Mouse (Mus musculus): ENCODE data around the gene Ppp1r37.

The Ppp1r37 gene

DNA sequence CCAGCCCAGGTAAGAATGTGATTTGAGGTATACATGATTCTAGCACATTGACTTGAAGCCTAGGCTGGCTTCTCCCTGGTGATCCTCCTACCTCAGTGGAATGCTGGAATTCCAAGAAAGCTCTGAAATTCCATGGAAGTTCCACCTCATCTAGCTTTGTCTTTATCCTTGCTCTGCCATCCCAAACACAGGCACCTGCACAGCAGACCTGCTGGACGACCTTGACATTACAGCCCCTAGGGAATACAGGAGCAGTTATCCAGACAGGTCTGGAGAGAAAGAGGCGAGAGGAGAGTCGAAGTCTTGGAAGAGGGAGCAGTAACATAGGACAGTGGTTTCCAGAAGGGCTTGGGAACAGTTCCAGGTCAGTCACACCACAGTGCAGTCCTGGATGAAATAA, 6.8 kb upstream of the Ppp1r37 start:
- DNase-seq = no peak

DNA sequence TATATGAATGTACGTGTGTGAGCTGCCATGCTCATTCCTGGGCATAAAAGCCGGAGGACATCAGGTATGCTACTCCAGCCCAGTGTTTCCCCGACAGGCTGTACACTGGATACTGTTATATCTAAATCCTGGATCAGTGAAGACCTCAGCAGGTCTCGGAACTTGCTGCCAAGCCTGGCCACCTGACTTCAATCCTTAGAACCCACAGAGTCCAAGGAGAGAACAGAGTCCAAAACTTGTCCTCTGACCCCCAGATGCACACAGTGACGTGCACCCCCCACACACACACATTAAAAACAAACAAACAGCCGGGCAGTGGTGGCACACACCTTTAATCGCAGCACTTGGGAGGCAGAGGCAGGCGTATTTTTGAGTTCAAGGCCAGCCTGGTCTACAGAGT, 4.5 kb upstream of the Ppp1r37 start:
- DNase-seq = no peak

DNA sequence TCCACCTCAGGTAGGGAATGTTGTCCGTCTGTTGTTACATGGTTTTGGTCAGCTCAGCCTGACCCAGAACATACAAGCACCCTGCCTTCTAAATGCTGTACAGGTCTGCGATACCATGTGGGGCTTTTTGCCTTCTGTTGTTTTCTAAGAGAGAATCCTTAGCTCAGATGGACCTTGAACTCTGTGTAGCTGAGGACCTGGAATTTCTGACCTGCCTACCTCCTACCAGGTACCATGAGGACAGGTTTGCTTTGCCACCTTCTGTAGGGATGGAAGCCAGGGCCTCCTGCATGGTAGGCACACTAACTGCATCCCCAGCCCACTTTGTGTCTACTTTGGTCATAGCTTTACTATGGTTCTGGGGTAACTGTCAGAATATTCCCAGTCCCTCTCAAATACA, 2.9 kb upstream of the Ppp1r37 start:
- no peak for DNase-seq

DNA sequence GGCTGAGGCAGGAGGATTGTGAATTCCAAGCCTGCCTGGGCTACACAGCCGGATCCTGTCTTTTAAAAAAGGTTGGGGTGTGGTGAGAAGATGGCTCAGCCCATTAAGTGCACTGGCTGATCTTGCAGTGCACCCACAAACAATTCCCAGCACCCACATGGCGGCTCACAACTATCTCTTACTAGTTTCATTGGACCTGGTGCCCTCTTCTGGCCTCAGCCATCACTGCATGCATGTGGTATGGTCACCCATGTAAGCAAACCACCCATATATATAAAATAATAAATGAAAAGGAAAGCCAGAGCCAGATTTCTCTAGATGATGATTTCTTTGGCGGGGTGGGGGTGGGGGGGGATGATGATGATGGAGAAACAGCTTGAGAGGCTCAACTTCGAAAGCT, 1.6 kb upstream of the Ppp1r37 start:
- DNase-seq = peak; percentile 20

DNA sequence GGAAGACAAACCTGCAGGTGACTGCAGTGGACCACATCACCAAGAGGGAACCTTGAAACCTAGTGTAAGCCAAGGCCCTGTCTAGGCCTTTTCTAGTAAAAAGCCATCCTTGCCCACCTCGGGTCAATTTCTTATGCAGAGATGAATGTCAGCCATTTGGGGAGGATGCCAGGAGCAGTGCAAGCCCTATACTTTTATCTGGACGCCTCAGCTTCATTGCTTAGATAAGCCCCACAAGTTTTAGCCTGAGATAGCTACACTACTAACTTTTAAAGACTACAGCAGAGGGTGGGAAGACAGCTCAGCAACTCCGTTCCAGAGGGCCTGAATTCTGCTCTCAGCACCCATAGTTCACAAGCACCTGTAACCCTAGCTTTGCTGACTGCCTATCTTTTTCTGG, 1.0 kb upstream of the Ppp1r37 start:
- DNase-seq = no peak

DNA sequence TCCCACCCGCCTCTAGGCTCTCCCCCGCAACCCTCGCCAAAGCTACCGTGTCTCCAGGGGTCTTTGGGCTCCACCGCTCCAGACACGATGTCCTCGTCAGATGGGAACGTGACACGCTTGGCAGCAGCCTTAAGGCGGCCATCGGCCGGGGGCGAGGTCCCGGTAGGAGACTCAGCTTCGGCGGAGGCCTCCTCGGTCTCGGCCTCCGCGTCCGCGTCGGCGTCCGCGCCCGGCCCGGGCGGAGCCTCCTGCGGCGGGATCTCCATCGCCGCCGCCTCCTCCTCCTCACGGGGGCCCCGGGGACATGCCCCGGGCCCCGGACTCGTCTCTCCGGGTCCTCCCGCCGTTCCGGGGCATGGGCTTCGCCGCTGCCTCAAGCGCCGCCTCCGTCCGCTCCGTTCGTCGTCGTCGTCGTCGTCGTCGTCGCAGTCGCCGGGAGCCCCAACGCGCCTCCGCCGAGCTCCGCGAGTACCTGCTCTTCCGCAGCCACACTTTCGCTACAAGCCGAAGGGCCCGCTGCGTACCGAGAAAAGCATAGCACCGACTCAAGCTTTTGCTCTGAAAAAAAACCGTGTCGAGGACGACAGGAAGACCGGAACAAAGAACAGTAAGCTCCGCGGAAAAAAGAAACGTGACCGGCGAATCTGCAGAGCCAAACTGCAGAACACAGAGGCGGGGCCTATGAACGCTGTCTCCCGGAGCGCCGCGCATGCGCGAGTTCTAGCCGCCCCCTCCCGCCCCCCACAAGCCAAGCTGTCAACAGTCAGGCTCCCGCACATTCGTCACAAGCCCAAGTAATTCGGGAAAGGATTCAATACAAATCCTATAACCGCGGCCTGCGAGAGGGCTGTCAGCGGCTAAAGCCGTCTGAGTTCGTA, 872 bp downstream of the Ppp1r37 start:
- peak; percentile 93 for DNase-seq

DNA sequence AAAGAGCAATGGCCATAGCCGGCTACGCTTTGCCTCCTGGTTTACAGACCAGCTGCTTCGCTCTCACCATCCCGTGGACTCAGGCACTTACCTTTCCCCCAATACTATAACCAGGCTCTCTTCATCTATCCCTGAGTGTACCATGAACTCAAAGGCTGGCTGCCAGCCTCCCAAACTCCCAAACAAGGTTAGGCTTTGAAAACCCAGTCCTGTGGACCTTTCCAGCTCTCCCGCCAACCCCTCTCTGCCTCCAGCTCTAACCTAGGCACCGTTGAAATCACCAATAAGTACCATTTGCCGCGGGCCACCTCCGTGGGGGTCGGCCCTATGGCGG, 1.5 kb downstream of the Ppp1r37 start:
- no peak for DNase-seq

DNA sequence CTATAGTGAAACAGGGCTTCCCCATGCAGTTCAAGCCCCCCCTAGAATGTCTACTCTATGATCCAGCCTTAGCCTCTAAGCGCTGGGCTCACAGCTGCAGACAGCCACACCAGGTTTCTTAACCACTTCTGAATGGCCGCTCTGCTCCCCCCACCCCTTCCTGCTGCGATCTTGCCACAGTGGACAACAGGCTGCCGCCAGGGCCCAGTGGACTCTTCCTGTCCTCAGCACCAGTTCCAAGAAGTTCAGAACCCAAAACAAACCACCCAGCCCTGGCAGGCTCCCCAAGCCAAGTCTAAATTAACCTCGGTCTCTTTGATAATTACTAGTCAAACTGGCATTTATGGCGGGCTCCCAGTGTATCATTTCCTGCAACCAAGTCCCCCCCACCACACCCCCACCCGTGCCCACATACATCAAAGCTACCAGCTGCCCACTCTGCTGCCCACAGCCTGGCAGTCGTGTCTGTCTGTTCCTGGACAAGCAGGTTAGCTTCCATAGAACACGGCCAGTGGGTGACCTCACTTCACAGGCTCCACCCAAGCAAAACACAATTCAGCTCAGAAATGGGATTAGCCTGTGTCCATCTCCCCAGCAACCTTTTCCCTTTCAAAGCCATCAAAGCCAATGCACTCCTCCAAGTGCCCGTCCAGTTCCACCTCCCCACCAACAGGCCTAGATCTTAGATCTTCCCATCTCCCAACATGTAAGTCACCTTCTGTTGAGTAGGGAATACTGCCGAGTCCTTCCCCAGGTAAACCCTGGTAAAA, 2.2 kb downstream of the Ppp1r37 start:
- DNase-seq = no peak

DNA sequence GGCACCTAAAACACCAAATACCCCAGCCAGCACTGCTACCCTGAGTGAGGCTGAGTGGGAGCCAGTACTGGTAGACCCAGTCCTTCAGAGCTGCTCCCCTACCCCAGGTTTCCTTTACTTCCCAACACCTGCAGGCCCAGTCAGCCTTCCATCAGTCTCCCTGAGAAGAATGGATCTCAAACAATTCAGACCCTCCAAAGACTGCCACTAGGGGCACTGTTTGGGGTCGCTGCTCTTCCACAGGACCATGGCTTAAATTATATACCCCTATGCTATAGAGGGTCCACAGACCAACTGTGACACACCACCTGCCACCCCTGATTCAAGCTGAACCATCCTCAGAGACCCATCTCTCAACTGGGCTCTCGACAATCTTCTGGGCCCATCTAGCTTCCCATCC, 3.9 kb downstream of the Ppp1r37 start:
- peak; percentile 49 for DNase-seq

DNA sequence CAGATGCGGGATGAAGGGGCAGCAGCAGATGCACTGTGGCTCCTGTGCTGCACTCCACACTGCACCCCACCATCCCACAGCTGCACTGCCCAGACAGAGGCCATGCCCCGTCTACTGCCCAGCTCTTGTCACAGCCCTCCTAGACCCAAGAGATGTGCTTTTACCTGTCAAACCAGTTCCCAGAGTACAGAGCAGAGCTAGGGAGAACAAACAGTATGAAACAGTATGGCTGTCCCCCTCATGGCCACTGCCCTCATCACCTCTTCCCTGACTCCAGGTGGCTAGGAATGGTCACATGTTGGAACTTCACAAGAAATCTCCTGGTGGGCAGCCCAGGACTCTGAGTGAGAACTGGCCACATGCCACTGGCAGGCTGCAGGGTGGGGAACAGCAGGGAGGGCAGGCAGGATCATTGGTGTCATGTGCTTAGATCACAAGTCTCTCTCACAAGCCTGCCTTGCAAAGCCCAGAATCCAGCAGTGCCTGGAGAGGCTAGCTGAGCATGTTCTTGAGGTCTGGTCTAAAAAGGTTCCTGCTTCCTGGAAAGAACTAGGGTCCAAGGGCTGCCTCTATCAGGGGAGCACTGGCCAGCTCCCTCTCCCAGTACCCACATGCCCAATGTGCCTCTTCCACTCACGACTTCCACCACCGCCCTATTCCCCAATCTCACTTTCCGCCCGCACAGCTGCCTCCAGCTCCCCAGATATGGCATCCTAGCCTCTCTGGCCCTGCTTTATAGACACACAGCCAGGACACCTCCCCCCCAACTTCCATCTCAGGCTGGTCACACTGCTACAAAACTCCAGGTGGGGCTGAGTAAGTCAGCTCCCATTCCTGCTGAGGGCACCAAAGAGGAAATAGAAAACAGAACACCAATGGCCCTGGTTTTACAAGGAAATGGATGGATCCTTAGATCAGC, 4.6 kb downstream of the Ppp1r37 start:
- DNase-seq = no peak

DNA sequence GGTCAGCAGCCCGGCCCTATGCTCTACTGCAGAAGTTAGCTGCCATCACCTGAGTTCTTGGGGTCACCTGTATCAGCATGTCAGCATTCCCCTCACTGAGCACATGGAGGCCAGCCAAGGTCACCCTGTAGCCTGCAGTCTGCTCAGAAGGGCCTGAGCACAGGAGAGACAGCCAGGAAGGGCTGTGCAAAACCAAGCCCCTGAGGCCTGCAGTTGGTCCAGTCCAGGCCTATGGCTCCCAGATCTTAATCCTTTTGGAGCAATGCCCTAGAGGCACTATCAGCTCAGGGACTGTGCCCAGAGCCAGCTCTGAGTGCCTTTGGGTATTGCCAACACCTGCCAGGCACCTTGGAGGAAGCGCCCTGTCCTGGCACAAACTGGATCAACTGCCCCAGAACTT, 5.8 kb downstream of the Ppp1r37 start:
- no peak for DNase-seq

DNA sequence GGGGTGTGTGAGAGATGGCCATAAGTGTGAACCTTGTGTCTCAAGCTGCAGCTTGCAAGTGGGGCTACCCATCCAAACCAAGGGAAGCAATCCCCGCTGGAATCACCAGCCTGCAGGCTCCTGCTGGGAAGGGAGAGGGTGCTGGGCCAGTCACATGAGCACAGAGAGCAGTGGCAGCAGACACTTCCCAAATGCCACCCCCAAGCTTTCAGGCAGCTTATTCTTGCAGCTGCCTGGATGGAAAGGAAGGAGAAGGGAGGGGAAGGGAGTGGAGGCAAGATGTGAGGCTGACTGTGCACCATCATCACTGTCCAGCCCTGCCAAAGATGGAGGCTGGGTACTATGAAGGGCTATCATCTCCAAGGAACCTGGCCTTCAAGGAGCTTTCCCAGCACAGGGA, 8.7 kb downstream of the Ppp1r37 start:
- no peak for DNase-seq

DNA sequence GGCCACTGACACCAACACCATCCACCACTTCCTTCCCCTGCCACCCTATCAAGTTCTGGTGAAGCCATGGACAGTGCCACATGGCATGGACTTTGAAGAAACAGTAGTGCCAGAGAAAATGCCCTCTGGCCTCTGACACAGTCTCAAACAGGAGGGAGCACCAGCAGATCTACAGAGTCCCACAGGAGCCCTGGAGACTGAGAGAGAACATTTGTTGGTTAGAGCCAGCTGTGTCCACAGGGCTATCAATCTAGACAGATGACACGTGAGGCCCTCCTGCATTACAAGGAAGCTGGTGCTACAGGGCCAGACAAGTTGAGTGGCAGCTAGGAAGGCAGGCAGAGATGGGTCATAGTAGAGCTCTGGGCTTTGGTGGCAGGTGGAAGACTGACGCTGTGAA, 10.4 kb downstream of the Ppp1r37 start:
- no peak for DNase-seq

DNA sequence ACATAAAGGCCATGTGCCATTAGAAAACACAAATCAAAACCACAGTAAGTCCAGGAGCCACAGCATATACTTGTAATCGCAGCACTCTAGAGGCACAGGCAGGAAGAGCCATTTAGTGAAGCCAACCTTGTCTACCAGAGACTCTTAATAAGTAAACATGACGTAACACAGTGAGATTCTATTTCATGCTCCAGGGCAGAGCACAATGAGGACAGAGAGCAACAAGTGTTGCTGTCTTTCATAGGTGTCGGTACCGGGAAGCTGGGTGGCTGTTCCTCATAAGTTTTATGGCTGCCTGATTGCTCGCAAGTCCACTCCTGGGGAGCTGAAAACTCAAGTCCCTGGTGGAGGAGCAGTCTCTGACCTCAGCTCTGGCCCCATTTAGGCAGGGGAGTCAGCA, 11.2 kb downstream of the Ppp1r37 start:
- DNase-seq = no peak

DNA sequence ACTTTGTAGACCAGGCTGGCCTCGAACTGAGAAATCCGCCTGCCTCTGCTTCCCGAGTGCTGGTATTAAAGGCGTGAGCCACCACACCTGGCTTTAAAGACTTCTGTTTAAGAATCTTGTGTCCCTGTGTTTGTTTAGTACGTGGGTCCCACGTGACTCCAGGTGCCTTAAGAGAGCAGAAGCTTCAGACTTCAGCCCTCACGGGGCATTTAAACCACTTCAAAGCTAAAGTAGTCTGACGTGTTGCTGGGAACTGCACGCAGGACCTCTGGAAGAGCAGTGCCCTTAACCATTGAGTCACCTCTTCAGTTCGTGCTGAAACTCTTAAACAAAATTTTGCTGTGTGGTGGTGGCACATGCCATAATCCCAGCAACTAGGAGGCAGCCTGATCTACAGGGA, 13.5 kb downstream of the Ppp1r37 start:
- no peak for DNase-seq

DNA sequence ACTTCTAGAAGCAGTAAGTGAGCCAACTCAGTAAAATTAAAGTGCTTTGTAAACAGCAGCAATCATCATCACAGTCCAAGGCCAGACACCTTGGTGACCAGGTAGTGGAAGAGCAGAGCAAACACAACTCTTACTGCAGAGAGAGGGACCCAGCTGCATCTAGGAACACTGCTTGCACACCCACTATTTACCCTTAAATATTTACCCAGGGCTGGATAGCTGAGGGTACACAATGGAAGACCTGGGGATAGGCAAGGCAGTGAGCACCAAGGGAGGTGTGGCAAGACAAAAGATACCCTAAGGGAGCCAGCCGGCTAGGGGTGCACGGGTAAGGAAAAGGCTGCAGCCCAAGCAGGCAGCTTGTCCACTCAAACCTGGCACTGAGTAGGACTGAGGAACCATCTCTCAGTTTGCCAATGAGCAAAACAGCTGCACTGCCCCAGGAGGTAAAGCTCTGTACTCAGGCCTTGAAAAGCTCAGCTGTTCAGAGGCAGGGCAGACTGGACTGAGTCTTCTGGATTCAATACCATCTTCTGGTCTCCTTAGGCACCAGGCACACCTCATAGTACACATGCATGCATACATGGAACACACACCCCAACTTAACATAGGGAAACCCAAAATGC, 15.4 kb downstream of the Ppp1r37 start:
- DNase-seq = no peak

DNA sequence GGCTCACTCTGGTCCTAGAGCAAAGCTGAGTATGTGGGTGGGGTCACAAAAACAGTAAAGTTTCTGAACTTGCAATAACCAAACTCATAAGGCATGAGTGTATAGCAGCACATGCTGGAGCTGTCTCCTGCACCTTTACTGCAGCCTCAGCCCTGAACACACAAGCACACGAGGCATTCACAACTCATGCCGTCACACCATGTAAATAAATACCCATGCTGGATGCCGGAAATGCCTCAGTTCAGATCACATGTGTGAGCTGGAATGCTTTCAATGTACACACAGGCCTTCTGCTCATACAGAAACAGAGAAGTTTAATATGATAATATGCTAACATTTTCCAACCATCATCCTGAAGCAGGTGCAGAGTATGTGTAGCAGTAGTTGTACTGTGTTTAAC, 16.9 kb downstream of the Ppp1r37 start:
- no peak for DNase-seq

DNA sequence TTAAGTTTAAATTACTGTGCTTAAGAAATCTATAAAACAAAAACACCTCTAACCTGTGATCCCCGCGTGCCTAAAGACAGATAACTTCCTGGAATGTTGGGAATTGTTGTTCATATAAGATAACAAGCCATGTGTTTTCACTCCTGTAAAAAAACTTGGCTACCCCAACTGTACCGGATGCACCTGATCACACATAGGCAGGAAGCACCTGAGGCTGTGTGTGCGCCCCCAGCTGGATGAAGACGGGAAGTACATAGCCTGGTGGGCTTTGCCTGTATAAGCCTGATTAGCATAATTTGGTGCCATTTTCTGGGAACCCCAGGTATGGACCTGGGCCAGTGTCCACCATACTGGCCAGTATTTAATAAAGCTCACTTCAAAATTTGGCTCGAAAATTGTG, 19.3 kb downstream of the Ppp1r37 start:
- peak; percentile 77 for DNase-seq

DNA sequence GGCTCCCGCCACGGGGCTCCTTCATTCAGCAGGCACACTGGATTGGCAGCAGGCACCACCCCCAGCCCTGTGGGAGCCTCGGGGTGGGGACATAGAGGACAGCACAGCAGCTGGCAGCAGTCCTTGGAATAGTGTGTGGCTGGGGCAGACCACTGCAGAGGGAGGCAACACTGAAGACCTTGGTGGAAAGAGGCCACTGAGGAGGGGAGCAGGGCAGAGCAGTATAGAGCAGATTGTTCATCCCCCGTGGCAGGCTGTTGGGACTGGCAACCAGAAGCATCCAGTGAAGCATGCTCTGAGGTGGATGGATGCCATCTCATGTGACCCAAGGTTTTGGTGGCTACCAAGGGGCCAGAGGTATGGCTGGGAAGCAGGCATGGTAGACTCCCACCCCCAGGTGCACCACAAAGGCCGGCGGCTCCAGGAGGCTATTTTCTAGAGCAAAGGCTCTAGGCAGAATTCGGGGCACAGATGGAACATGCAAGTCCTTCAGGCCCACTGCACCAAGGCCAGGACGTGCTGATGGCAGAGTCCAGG, 20.7 kb downstream of the Ppp1r37 start:
- DNase-seq = no peak

DNA sequence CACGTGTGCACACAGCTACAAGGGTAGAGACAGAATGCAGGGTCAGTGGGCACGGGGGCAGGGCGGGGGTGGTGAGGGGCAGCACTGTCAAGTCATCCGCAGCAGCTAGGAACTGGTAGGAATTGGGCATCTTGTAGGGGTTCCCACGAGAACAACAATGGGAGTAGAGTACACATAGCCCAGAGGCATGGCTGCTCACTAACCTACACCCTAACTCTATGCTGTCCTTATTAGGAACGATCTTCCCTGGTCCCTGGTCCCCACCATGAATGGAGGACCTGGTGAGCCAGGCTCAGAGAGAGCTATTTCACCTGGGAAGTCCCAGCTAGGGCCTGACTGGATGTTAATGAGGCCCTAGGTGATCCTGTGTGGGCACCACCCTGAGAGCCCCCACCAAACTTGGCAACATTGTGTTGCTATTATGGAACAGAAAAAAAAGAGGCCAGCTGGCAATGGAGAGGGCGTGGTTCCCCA, 21.2 kb downstream of the Ppp1r37 start:
- no peak for DNase-seq

DNA sequence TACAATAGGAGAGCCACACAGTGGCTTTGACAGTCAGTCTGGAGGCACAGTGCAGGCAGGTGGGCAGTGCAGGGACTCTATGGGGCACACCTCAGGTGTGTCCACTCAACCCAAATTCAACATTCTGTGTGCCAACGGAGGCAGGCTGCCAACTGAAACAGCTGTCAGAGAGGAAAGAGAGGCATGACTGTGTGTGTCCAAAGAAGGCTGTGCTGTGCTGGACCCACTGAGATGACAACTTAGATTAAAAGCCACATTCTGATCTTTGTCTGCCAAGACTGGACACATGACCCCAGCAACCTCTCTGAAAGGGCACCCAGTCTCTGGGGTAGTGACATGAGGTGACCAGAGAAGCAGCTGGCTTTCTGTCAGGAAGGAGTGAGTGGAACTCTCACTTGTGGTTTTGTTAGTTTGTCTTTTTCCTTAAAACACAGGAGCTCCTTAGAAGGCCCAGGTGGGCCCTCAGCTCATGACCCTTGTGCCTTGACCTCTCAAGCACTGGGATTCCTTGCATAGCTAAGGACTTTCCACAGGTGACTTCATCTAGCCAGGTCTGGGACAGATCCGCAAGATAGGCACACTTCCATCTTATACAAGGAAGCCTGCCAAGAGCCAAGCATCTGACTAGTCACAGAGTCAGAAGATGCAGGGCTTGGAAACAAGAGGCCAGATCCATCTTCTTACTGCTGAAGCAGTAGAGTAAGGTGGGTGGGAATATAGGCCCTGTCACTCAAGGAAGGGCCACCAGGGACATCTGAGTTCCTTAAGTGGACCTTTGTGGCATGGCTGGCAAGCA, 21.9 kb downstream of the Ppp1r37 start:
- no peak for DNase-seq

DNA sequence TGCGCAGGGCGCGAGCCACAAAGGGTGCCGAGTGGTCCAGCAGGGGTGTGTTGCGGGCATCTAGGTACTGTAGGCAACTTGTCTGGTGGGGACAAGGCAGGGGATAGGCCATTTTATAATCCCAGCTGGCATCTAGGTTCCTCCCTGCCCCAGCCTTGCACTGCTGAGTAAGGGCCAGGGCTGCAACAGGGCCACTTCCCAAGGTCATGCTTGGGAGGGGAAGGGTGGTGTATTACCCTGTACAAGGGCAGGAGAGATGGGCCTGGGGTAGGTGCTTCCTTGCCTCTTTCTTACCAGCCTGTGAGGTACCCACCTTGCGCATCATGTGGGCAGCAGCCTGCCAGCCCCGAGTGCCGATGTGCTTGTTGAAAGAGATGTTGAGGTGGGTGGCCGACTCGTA, 28.2 kb downstream of the Ppp1r37 start:
- no peak for DNase-seq
